Mouse (Mus musculus): ENCODE measurements around the gene Mapt. TPM values are rescaled to one million over a fixed set of nuclear protein-coding genes. Genes with fewer than 3 reads are reported as not detected.

Gene Mapt
- polyA plus RNA-seq, 1 experiment from 2014 or later: 537 TPM

DNA sequence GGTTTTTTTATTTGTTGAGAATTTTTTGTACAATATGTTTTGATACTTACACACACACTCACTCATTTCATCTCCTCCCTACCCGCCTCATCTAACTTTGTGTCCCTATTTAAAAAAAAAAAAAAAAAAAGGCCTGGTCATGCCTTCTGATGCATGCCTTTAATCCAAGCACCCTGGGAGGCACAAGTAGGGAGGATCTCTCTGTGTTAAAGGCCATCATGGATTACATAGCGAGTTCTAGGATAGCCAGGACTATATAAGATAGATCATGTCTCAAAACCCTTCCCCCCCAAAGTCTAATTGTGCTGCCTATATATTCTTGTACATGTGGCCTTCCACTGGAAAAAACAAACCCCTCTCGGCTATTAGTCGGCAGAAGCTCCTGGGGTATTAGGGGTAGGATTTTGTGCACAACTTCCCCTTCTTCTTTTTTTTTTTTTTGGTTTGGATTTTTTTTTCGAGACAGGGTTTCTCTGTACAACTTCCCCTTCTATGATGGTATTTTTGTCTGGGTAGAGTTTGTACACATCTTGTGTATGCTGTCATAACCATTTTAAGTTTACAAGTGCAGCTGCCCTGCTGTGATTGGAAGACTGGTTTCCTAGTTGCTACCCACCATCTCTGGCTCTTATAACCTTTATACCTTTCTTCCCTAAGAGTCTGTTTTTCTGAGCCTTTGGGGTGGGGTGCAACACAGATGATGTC is 136.4 kb downstream of the Mapt start:
- ATAC-seq: no peak
- no peak overlapping the region for H3K4me2 ChIP-seq (replicated peaks)
- H3K9ac ChIP-seq (replicated peaks): no peak overlapping the region
- peaks cover 24% of the 10 kb centered on the region for H3K36me3 ChIP-seq
- no peaks in the 10 kb centered on the region for H3K27me3 ChIP-seq
- no peaks in the 10 kb centered on the region for H3K9me3 ChIP-seq
- H3K4me1 ChIP-seq (replicated peaks): no peaks in the 10 kb centered on the region
- H3K4me3 ChIP-seq (replicated peaks): no peak overlapping the region
- H3K27ac ChIP-seq: no peak overlapping the region
- WGBS: 92% methylated on average over 5 of the region's 5 CpGs

DNA sequence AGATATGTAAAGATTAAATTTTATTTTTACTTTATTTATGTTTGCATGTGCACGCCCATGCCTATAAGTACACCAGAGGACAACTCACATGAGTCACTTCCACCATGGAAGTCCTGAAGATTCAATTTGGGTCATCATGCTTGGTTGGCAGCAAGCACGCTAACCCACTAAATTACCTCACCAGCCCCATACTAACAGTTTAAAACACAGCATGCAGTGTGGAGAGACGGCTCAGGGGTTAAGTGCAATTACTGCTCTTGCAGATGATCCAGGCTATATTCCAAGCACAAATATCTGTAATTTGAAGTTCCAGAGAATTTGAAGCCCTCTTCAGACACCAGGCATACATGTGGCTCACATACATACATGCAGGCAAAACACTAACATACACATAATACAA is 145.1 kb downstream of the Mapt start:
- ATAC-seq: no peak
- H3K27ac ChIP-seq: no peak overlapping the region
- no peak overlapping the region for H3K9ac ChIP-seq (replicated peaks)
- WGBS: 90% methylated on average over 3 of the region's 3 CpGs
- peaks cover 8% of the 10 kb centered on the region for H3K36me3 ChIP-seq
- H3K27me3 ChIP-seq: no peaks in the 10 kb centered on the region
- H3K4me1 ChIP-seq (replicated peaks): no peaks in the 10 kb centered on the region
- H3K4me2 ChIP-seq (replicated peaks): no peak overlapping the region
- H3K9me3 ChIP-seq: no peaks in the 10 kb centered on the region
- no peak overlapping the region for H3K4me3 ChIP-seq (replicated peaks)

DNA sequence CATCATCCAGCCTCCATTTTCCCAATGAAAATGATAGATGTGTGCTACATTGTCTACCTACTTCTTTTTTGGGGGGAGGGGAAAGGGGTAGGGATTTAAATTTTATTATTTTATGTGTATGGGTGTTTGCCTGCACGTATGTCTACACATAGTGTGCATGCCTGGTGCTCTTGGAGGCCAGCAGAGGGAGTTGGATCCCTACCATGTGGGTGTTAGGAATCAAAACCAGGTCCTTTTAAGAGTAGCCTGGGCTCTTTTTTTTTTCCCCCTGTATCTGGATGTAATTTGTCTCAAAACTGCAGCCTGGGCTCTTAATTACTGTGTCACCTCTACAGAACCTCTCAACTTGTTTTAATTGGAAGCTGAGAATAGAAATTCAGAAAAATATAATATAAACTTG is 148.4 kb downstream of the Mapt start:
- no peak for ATAC-seq
- Histone ChIP-seq H3K9ac (replicated peaks) (no peak overlapping the region), H3K27me3 (no peaks in the 10 kb centered on the region)

More for the DNA sequence above, 148.4 kb downstream of the Mapt start:
- no peak overlapping the region for H3K4me2 ChIP-seq (replicated peaks)
- no peaks in the 10 kb centered on the region for H3K36me3 ChIP-seq
- 86% methylated on average over 1 of the region's 1 CpGs for WGBS
- no peak overlapping the region for H3K27ac ChIP-seq
- H3K4me3 ChIP-seq (replicated peaks): no peak overlapping the region
- H3K9me3 ChIP-seq: no peaks in the 10 kb centered on the region
- 0 out of 2 replicates have a peak, but pooled peaks cover 4% of the 10 kb centered on the region for H3K4me1 ChIP-seq (replicated peaks)

Small RNA genes lying within 50 kb of the gene (microRNA-seq; reads per million reads assigned to microRNA genes)
- not detected for gene Gm47310

Other genes starting within 250 kb of the Mapt start
- gene Crhr1, start 98.5 kb upstream of the Mapt start, polyA plus RNA-seq (2015; fragmentation: Nextera tagmentation; extraction: Ambion mirVana): 2.2 and 2.3 TPM in 2 replicates
- gene Sppl2c, start 45.1 kb upstream of the Mapt start, polyA plus RNA-seq (2015; fragmentation: Nextera tagmentation; extraction: Ambion mirVana): not detected in 2 replicates
- 32.1 and 33.8 TPM in 2 replicates for gene Kansl1, start 237.5 kb downstream of the Mapt start, polyA plus RNA-seq (2015; fragmentation: Nextera tagmentation; extraction: Ambion mirVana)

Data from midbrain, embryonic 13.5 days (tissue).